ENCODE assay signal across 7 mouse cellular contexts in the genomic region with DNA sequence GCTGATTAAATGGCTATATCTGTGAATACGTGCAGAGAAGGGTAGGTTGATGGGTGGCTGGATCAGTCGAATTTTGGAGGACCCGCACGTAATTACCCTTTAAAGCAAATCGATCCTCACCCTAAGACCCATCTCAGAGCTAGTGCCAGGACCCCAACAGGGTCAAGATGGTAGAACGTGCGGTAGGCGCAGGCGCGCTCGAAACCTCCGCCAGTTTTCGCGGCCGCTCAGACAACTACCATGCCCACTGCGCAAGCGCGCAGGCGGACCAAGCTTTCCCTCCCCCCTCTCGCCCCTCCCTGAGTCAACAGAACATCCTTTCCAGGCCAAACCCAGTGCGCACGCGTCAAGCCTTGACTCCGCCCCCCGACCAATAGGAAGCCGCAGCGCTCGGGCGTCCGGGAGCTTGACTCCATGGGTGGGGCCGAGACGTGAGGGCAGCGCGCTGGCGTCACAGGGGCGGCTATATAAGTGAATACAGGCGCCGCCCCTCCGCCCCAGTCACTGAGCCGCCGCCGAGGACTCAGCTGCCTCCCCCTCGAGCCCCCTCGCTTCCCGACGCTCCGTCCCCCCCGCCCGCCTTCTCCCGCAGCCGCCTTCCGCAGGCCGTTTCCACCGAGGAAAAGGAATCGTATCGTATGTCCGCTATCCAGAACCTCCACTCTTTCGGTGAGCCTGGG. TPM values are rescaled to one million over a fixed set of nuclear protein-coding genes. Genes with fewer than 3 reads are reported as not detected.
DNase-seq lines count a peak whose midpoint lies in the region; ATAC-seq lines count a peak whose summit lies in the region.

A gene (plus strand): TSS at position 394 of the 680 bp plus-strand sequence.

- intact Hi-C loops in gastrocnemius, postnatal 36 days (cut with DNase I), result no loop called here
- intact Hi-C loops in left cerebral cortex, postnatal 25 days (cut with DNase I), result no loop called here

- H3K27me3 ChIP-seq in intestine, embryonic 15.5 days (replicated peaks), result no peaks in the 10 kb centered on the region
- no peaks in the 10 kb centered on the region for H3K27me3 ChIP-seq in midbrain, embryonic 10.5 days (ENCODE audit: low read depth, poor library complexity, severe bottlenecking)

- peak; percentile 93 for ATAC-seq in intestine, embryonic 15.5 days

- peaks cover 13% of the 10 kb centered on the region; the same call in 1 of the 2 replicates for H3K36me3 ChIP-seq in intestine, embryonic 15.5 days
- peaks cover 26% of the 10 kb centered on the region for H3K36me3 ChIP-seq in midbrain, embryonic 10.5 days

- H3K4me3 ChIP-seq in intestine, embryonic 15.5 days (replicated peaks), result peak within 1 kb of the TSS; percentile 76
- H3K4me3 ChIP-seq in midbrain, embryonic 10.5 days, result peak within 1 kb of the TSS; percentile 93

- H3K4me1 ChIP-seq in intestine, embryonic 15.5 days (replicated peaks), result peaks cover 4% of the 10 kb centered on the region; the same call in 1 of the 2 replicates
- H3K4me1 ChIP-seq in midbrain, embryonic 10.5 days, result peaks cover 21% of the 10 kb centered on the region

- H3K4me2 ChIP-seq in intestine, embryonic 15.5 days (replicated peaks), result peak within 1 kb of the TSS; percentile 66

- peak within 1 kb of the TSS; percentile 99 for H3K27ac ChIP-seq in intestine, embryonic 15.5 days
- H3K27ac ChIP-seq in midbrain, embryonic 10.5 days (replicated peaks), result peak within 1 kb of the TSS; percentile 99

- H3K9ac ChIP-seq in intestine, embryonic 15.5 days, result peak within 1 kb of the TSS; percentile 93

- 1% methylated on average over 54 of the region's 58 CpGs for WGBS in intestine, embryonic 15.5 days
- WGBS in midbrain, embryonic 10.5 days, result under 1% methylated on average over 55 of the region's 58 CpGs

- no peaks in the 10 kb centered on the region for H3K9me3 ChIP-seq in intestine, embryonic 15.5 days
- H3K9me3 ChIP-seq in midbrain, embryonic 10.5 days (replicated peaks), result no peaks in the 10 kb centered on the region

- peak; percentile 100 for DNase-seq in adrenal gland, adult 2 months
- DNase-seq in embryo, embryonic 11.5 days (ENCODE audit: low read depth, low spot score), result peak; percentile 100
- DNase-seq in gastrocnemius, postnatal 36 days, result peak; percentile 100
- peak; percentile 99 to 100 for DNase-seq in left cerebral cortex, postnatal 25 days (ENCODE audit: low spot score in 2 of 2)
- DNase-seq in midbrain, embryonic 10.5 days (ENCODE audit: low spot score), result peak; percentile 100
- peak; percentile 100 for DNase-seq in right cerebral cortex, postnatal 4 days

RNA-seq across cellular contexts. Expression of the gene that starts here (rescaled TPM):
- total RNA-seq in adrenal gland, adult 2 months (2021), result 1,000 to 10,000 TPM; 1,002 to 1,252 TPM
- 121 and 147 TPM in 2 replicates for polyA plus RNA-seq in adrenal gland, adult 2 months (2012; rRNA removed)
- total RNA-seq in gastrocnemius, postnatal 36 days (2021), result 1,000 to 10,000 TPM in 1 of 2 experiments, 100 to 1,000 TPM in 1; 947 to 1,138 TPM
- polyA plus RNA-seq in intestine, embryonic 15.5 days (2015; fragmentation: Nextera tagmentation; extraction: Ambion mirVana), result 1,793 and 1,952 TPM in 2 replicates
- 100 to 1,000 TPM; 820 to 888 TPM for total RNA-seq in left cerebral cortex, postnatal 25 days (2021)
- polyA plus RNA-seq in midbrain, embryonic 10.5 days (2016; fragmentation: Nextera tagmentation; extraction: Ambion mirVana), result 1,709 and 1,814 TPM in 2 replicates

Comparison
In these comparisons a context has a peak if more than half of its experiments do, and no peak if none do; other contexts are left out.
1. Peak in every context shown above with its lines: DNase-seq, ATAC-seq, H3K4me3 ChIP-seq and H3K27ac ChIP-seq.
2. RNA of the gene that starts here (polyA plus RNA-seq): 1,793 to 1,952 TPM in intestine, embryonic 15.5 days and 1,709 to 1,814 TPM in midbrain, embryonic 10.5 days; 121 to 147 TPM in adrenal gland, adult 2 months; every median in the first group is over 10 times any median in the second.